Mouse (Mus musculus): ENCODE results near the gene Olfr1181.

DNA sequence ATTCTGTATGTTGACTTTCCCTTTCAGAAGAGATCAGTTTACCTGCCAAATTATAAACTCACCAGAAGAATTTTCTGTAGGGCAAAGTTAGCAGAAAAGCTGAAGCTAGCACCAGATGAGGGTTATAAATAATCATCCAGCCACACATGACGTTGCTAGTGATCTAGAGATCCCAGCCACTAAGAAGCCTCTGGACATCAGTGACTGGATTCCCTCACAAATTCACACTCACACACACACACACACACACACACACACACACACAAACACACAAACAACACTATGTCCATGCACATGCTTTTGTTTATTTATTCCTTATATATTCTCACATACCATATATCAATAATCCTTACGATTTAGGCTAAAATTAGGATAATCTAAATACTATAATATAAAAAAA, 6.9 kb downstream of the Olfr1181 start, which contains the start of gene Olfr1180:
- TF ChIP-seq EP300 (IDR thresholded peaks at IDR 0.05; ENCODE audit: insufficient read depth, low read depth, low read length) = no peak
- TF ChIP-seq CTCF (IDR thresholded peaks at IDR 0.05; ENCODE audit: low read depth, low read length) = no peak

All from ES-Bruce4 (cell line).